Mouse (Mus musculus): ENCODE data around the gene Slc4a5.

The Slc4a5 gene

GRCm38 (mm10) chr6:83219814-83220213 lies at the start of gene Slc4a5:
Slc4a5 (plus strand) TSS chr6:83219828.
- in situ Hi-C loops (cut with MboI; ENCODE audit: low sequenced_read_pairs) = no loop called here

- in situ Hi-C loops (cut with MboI; ENCODE audit: low sequenced_read_pairs) = loop anchor here (10.0 kb wide), 1 partner anchor 165 kb away; no protein-coding TSS in a partner anchor
Measured at GRCm38 (mm10) chr6:83169872-83170271, 49.8 kb upstream of the Slc4a5 start.

- in situ Hi-C loops (cut with MboI; ENCODE audit: low sequenced_read_pairs) = no loop called here
Measured at GRCm38 (mm10) chr6:83171063-83171462, 48.6 kb upstream of the Slc4a5 start.

- in situ Hi-C loops (cut with MboI; ENCODE audit: low sequenced_read_pairs) = no loop called here
Measured at GRCm38 (mm10) chr6:83172240-83172920, 47.2 kb upstream of the Slc4a5 start.

- in situ Hi-C loops (cut with MboI; ENCODE audit: low sequenced_read_pairs) = no loop called here
Measured at GRCm38 (mm10) chr6:83175996-83176395, 43.6 kb upstream of the Slc4a5 start.

GRCm38 (mm10) chr6:83179390-83180117 lies 40.1 kb upstream of the Slc4a5 start:
- in situ Hi-C loops (cut with MboI; ENCODE audit: low sequenced_read_pairs) = no loop called here

GRCm38 (mm10) chr6:83180605-83181004 lies 39.0 kb upstream of the Slc4a5 start:
- in situ Hi-C loops (cut with MboI; ENCODE audit: low sequenced_read_pairs) = no loop called here

- in situ Hi-C loops (cut with MboI; ENCODE audit: low sequenced_read_pairs) = no loop called here
Measured at GRCm38 (mm10) chr6:83184858-83185435, 34.7 kb upstream of the Slc4a5 start.

- in situ Hi-C loops (cut with MboI; ENCODE audit: low sequenced_read_pairs) = no loop called here
Measured at GRCm38 (mm10) chr6:83185895-83186861, 33.5 kb upstream of the Slc4a5 start.

- in situ Hi-C loops (cut with MboI; ENCODE audit: low sequenced_read_pairs) = no loop called here
Measured at GRCm38 (mm10) chr6:83186946-83187345, 32.7 kb upstream of the Slc4a5 start.

GRCm38 (mm10) chr6:83193571-83193970 lies 26.1 kb upstream of the Slc4a5 start:
- in situ Hi-C loops (cut with MboI; ENCODE audit: low sequenced_read_pairs) = no loop called here

- in situ Hi-C loops (cut with MboI; ENCODE audit: low sequenced_read_pairs) = no loop called here
Measured at GRCm38 (mm10) chr6:83197345-83198004, 22.2 kb upstream of the Slc4a5 start.

- in situ Hi-C loops (cut with MboI; ENCODE audit: low sequenced_read_pairs) = no loop called here
Measured at GRCm38 (mm10) chr6:83203320-83203719, 16.3 kb upstream of the Slc4a5 start.

- in situ Hi-C loops (cut with MboI; ENCODE audit: low sequenced_read_pairs) = no loop called here
Measured at GRCm38 (mm10) chr6:83205851-83206250, 13.8 kb upstream of the Slc4a5 start.

GRCm38 (mm10) chr6:83206321-83206720 lies 13.3 kb upstream of the Slc4a5 start:
- in situ Hi-C loops (cut with MboI; ENCODE audit: low sequenced_read_pairs) = no loop called here

- in situ Hi-C loops (cut with MboI; ENCODE audit: low sequenced_read_pairs) = no loop called here
Measured at GRCm38 (mm10) chr6:83207361-83208049, 12.1 kb upstream of the Slc4a5 start.

- in situ Hi-C loops (cut with MboI; ENCODE audit: low sequenced_read_pairs) = no loop called here
Measured at GRCm38 (mm10) chr6:83208050-83208400, 11.6 kb upstream of the Slc4a5 start.

GRCm38 (mm10) chr6:83210495-83210894 lies 9.1 kb upstream of the Slc4a5 start:
- in situ Hi-C loops (cut with MboI; ENCODE audit: low sequenced_read_pairs) = no loop called here

GRCm38 (mm10) chr6:83211526-83211925 lies 8.1 kb upstream of the Slc4a5 start:
- in situ Hi-C loops (cut with MboI; ENCODE audit: low sequenced_read_pairs) = no loop called here

Data from CH12F3 (cell line).